Mouse (Mus musculus) thymus, postnatal 36 days (tissue): Measurements from ENCODE around the gene Ccnd2.

Experiments
- DNase-seq, 2 experiments: peaks; one replicate each; pipeline ENCODE4 v3.0.0; 2022; ENCODE audit warnings: mixed read lengths in 2 of 2

Gene Ccnd2

GRCm38 (mm10) chr6:127148526-127149302 is 3.3 kb downstream of the Ccnd2 start:
- peak in 1 of 2 experiments; percentile 15 for DNase-seq

- DNase-seq, result peak; percentile 79
These were observed 4.3 kb downstream of the Ccnd2 start for GRCm38 (mm10) chr6:127147665-127148064.

GRCm38 (mm10) chr6:127146322-127146947 is 5.6 kb downstream of the Ccnd2 start:
- no peak for DNase-seq

- DNase-seq, result no peak
These were observed 6.4 kb downstream of the Ccnd2 start for GRCm38 (mm10) chr6:127145464-127146190.

- DNase-seq, result no peak
These were observed 8.3 kb downstream of the Ccnd2 start for GRCm38 (mm10) chr6:127143576-127144288.

GRCm38 (mm10) chr6:127143124-127143520 is 8.9 kb downstream of the Ccnd2 start:
- DNase-seq, result no peak

GRCm38 (mm10) chr6:127142154-127143123 is 9.6 kb downstream of the Ccnd2 start:
- peak; percentile 30 to 42 for DNase-seq

GRCm38 (mm10) chr6:127138962-127139361 is 13.0 kb downstream of the Ccnd2 start:
- no peak for DNase-seq

GRCm38 (mm10) chr6:127133433-127134245 is 18.4 kb downstream of the Ccnd2 start:
- DNase-seq, result no peak

GRCm38 (mm10) chr6:127132719-127133118 is 19.3 kb downstream of the Ccnd2 start:
- DNase-seq, result no peak

GRCm38 (mm10) chr6:127131946-127132345 is 20.0 kb downstream of the Ccnd2 start:
- DNase-seq, result no peak

GRCm38 (mm10) chr6:127130377-127130776 is 21.6 kb downstream of the Ccnd2 start:
- no peak for DNase-seq

- no peak for DNase-seq
These were observed 22.3 kb downstream of the Ccnd2 start for GRCm38 (mm10) chr6:127129659-127130058.

GRCm38 (mm10) chr6:127123506-127123905 is 28.5 kb downstream of the Ccnd2 start:
- no peak for DNase-seq

GRCm38 (mm10) chr6:127122996-127123395 is 29.0 kb downstream of the Ccnd2 start:
- DNase-seq, result no peak

- DNase-seq, result no peak
These were observed 29.7 kb downstream of the Ccnd2 start for GRCm38 (mm10) chr6:127122221-127122806.

- no peak for DNase-seq
These were observed 37.1 kb downstream of the Ccnd2 start for GRCm38 (mm10) chr6:127114753-127115456.

GRCm38 (mm10) chr6:127109402-127109930 is 42.5 kb downstream of the Ccnd2 start, which contains the start of gene Tigar:
Tigar (minus strand) TSS chr6:127109557.
- peak; percentile 93 to 95 for DNase-seq

- no peak for DNase-seq
These were observed 43.5 kb downstream of the Ccnd2 start for GRCm38 (mm10) chr6:127108368-127109060.
